Mouse (Mus musculus) hindbrain, embryonic 12.5 days (tissue): ENCODE measurements around the gene Clk1. TPM values are rescaled to one million over a fixed set of nuclear protein-coding genes. Genes with fewer than 3 reads are reported as not detected.
A peak's percentile ranks its signal among the peaks of the same experiment; 100 is the strongest.

Experiments
- ATAC-seq: fragments of 200-750 bp; cut with Nextera tagmentation; 2 replicates; pipeline ENCODE4 v1.8.0; 2017; ENCODE audit warnings: moderate TSS enrichment; ENCODE audit not compliant: low FRiP score
- H3K27ac ChIP-seq: fragments of 300-500 bp; sonication (generic); 2 replicates; pipeline ENCODE4 v1.5.1; 2016; ENCODE audit warnings: mild to moderate bottlenecking
- H3K27me3 ChIP-seq: fragments of 300-500 bp; sonication (generic); 2 replicates; pipeline ENCODE4 v1.6.1; 2016; ENCODE audit warnings: mild to moderate bottlenecking
- H3K36me3 ChIP-seq: fragments of 300-500 bp; sonication (generic); 2 replicates; pipeline ENCODE4 v1.6.1; 2016; ENCODE audit warnings: mild to moderate bottlenecking
- H3K4me1 ChIP-seq: fragments of 300-500 bp; sonication (generic); 2 replicates; pipeline ENCODE4 v1.6.1; 2016
- H3K4me2 ChIP-seq: fragments of 300-500 bp; sonication (generic); replicated peaks from 2 replicates; pipeline ENCODE4 v1.6.1; 2016; ENCODE audit warnings: mild to moderate bottlenecking
- H3K4me3 ChIP-seq: fragments of 300-500 bp; sonication (generic); 2 replicates; pipeline ENCODE4 v1.5.1; 2016; ENCODE audit warnings: mild to moderate bottlenecking
- H3K9ac ChIP-seq: fragments of 300-500 bp; sonication (generic); 2 replicates; pipeline ENCODE4 v1.6.1; 2016; ENCODE audit warnings: mild to moderate bottlenecking, moderate library complexity
- H3K9me3 ChIP-seq: fragments of 300-500 bp; sonication (generic); replicated peaks from 2 replicates; pipeline ENCODE4 v1.6.1; 2016; ENCODE audit warnings: mild to moderate bottlenecking
- WGBS: fragments of 180-500 bp; shearing (Covaris S2); methylation state at CpG from one replicate; pipeline ENCODE4 v1.1.7; 2016; 5-methylcytosine and 5-hydroxymethylcytosine counted together
- polyA plus RNA-seq: library from polyadenylated mRNA; unstranded; fragments of >200 nt; fragmentation: Nextera tagmentation; extraction: Ambion mirVana; gene quantifications from 2 replicates; pipeline ENCODE4 v1.2.1, GENCODE M21; 2016

Clk1 gene
- polyA plus RNA-seq, 1 experiment from 2014 or later, result 182 TPM

DNA sequence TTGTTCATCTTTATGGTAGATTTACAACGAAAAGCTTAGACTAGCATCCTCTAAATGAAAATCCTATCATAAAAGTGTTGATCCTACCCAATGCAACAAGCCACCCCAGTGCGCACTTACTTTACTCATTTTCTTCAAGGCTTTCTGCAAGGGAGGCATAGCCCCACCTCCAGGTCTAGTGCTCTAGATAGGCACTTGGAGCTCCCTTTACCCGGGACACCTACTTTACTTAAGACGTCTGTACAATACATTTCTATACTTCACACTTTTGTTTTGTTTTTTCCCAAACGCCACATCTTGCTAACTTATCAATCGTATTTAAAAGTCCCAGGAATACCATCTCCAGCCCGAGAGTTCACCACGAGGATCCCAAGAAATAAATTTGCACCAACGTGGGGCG lies 20.8 kb upstream of the Clk1 start:
- no peaks in the 10 kb centered on the region for H3K9me3 ChIP-seq
- no peak for ATAC-seq
- H3K9ac ChIP-seq, result peak overlapping the region; percentile 66
- peak overlapping the region; percentile 56 for H3K4me3 ChIP-seq
- WGBS, result 14% methylated on average over 10 of the region's 10 CpGs
- peaks cover 38% of the 10 kb centered on the region for H3K36me3 ChIP-seq
- peaks cover 21% of the 10 kb centered on the region for H3K4me1 ChIP-seq
- peak overlapping the region; percentile 67 for H3K4me2 ChIP-seq
- H3K27ac ChIP-seq, result peak overlapping the region; percentile 83
- H3K27me3 ChIP-seq, result no peaks in the 10 kb centered on the region

DNA sequence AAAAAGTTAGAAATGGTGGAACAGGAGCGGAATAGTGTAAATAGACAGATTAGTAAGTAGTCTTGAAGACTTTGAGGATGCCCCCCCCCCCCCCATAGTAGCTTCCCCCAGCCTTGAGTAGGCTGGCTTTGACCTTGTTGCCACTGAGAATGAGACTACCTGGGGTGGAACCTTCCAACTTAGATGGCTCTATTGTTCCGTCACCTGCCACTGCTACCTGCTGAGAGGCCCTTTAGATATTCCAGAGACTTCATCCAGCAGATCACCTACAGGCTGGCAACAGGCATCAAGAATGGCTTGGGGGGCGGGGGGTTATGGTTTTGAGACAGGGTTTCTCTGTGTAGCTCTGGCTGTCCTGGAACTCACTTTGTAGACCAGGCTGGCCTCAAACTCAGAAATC lies 685 bp upstream of the Clk1 start:
- no peak overlapping the region for H3K27ac ChIP-seq
- H3K27me3 ChIP-seq, result no peaks in the 10 kb centered on the region
- no peak overlapping the region for H3K9ac ChIP-seq
- H3K4me3 ChIP-seq, result no peak overlapping the region
- peaks cover 15% of the 10 kb centered on the region for H3K36me3 ChIP-seq
- H3K4me2 ChIP-seq, result no peak overlapping the region
- no peak for ATAC-seq
- H3K9me3 ChIP-seq, result no peaks in the 10 kb centered on the region
- H3K4me1 ChIP-seq, result peaks cover 20% of the 10 kb centered on the region
- WGBS, result 76% methylated on average over 3 of the region's 3 CpGs

DNA sequence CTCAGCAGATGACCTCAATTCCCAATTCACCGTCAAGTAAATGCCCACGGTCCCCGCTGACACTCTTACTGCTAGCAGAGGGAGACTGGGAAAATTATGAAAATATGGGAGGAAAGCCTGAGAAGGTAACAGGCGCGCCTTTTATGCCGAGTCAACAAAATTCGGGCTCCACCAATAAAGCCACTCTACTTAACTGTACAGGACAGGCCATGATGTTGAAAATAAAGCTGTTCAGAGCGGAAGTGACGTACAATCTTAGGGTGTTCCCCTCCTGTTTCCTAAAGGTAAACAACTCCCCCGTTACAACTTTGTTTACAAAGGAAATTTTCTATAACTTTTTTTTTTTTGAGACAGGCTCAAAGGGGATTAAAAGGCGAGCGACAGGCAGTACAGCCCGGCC lies 987 bp downstream of the Clk1 start:
- H3K27ac ChIP-seq, result peak overlapping the region; percentile 99; the same call in 1 of the 2 replicates
- peak overlapping the region; percentile 72 for H3K4me2 ChIP-seq
- H3K9me3 ChIP-seq, result no peaks in the 10 kb centered on the region
- 0 out of 2 replicates have a peak, but pooled peaks have one; percentile 41 for ATAC-seq
- WGBS, result 15% methylated on average over 13 of the region's 13 CpGs
- H3K36me3 ChIP-seq, result peaks cover 31% of the 10 kb centered on the region
- no peaks in the 10 kb centered on the region for H3K27me3 ChIP-seq
- H3K4me1 ChIP-seq, result peaks cover 20% of the 10 kb centered on the region
- peak overlapping the region; percentile 100 for H3K9ac ChIP-seq
- peak overlapping the region; percentile 100 for H3K4me3 ChIP-seq

DNA sequence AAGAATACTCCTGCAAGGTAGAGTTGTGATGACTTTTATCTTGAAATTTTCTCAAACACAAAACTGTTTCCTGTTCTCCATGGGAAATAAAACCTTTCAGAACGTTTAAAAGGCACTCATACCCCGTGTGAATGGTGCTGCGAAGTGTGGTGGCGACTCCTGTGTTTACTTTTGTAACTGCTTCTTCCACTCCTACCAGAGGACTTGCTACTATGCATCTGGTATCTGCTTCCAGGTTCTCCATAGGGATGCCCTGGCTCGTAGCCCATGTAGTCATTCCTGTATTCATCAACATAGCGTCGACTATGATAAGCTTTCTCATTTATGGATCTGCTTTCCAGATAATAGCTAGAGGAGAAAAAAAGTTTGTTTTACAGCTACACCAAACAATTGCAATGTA lies 2.9 kb downstream of the Clk1 start:
- no peak for ATAC-seq
- WGBS, result 82% methylated on average over 7 of the region's 7 CpGs
- H3K9me3 ChIP-seq, result no peaks in the 10 kb centered on the region
- peaks cover 20% of the 10 kb centered on the region for H3K4me1 ChIP-seq
- H3K4me3 ChIP-seq, result no peak overlapping the region
- H3K9ac ChIP-seq, result no peak overlapping the region
- no peaks in the 10 kb centered on the region for H3K27me3 ChIP-seq
- H3K27ac ChIP-seq, result no peak overlapping the region
- 0 out of 2 replicates have a peak overlapping the region, but pooled peaks have one; percentile 8 for H3K4me2 ChIP-seq
- H3K36me3 ChIP-seq, result peaks cover 48% of the 10 kb centered on the region

DNA sequence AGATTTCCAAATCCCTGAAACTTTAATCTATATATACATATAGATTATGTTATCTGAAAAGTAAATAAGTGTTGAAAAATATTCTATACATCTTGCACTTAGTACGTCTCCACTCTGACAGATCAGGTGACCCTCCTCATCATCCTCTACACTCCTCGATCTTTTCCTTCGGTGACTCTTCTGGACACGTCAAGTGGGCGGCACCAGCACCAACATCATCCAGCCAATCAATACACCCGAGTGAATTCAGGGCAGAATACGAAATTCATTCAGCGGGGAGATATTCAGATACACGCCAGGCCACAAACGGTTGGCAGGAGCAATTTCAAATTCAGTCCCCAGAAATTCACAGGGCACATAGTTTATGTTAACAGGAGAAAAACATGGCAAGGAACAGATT lies 3.8 kb downstream of the Clk1 start:
- H3K36me3 ChIP-seq, result peaks cover 55% of the 10 kb centered on the region
- no peak for ATAC-seq
- peaks cover 20% of the 10 kb centered on the region for H3K4me1 ChIP-seq
- no peak overlapping the region for H3K27ac ChIP-seq
- no peak overlapping the region for H3K4me2 ChIP-seq
- WGBS, result 89% methylated on average over 10 of the region's 10 CpGs
- H3K9me3 ChIP-seq, result no peaks in the 10 kb centered on the region
- no peaks in the 10 kb centered on the region for H3K27me3 ChIP-seq
- H3K9ac ChIP-seq, result no peak overlapping the region
- no peak overlapping the region for H3K4me3 ChIP-seq

DNA sequence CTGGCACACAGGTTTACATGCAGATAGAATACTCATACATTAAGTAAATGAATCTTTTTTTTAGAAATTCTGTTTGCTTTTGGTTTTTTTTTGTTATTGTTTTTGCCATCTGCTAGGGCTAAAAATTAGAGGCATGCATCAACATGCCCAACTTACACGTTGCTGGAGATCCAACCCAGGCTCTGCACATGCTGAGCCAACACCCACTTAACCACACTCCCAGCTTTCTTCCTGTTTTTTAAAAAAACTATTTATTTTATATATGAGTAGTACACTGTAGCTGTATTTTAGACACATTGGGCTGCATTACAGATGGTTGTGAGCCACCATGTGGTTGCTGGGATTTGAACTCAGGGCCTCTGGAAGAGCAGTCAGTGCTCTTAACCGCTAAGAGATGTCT lies 7.8 kb downstream of the Clk1 start:
- Histone ChIP-seq H3K4me2 (no peak overlapping the region), H3K4me3 (no peak overlapping the region), H3K9me3 (no peaks in the 10 kb centered on the region), H3K4me1 (peaks cover 2% of the 10 kb centered on the region), H3K27ac (no peak overlapping the region), H3K36me3 (peaks cover 85% of the 10 kb centered on the region), H3K27me3 (no peaks in the 10 kb centered on the region), H3K9ac (no peak overlapping the region)
- WGBS, result 91% methylated on average over 2 of the region's 2 CpGs
- ATAC-seq, result no peak

DNA sequence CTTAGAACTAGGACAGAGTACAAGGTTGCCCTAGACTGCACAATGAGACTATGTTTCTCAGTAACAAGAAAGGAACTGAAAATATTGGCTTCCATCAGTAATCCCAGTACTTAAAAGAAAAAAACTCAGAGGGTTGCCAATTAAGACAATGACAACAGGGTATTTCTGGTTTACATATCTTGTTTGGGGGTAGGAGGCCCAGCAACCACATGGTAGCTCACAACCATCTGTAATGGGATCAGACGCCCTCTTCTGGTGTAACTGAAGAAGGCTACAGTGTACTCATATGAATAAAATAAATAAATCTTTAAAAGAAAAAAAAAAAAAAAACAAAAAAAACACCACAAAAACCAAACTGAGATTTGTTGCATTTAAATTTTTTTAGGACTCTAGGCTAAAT lies 8.4 kb downstream of the Clk1 start:
- H3K27me3 ChIP-seq, result no peaks in the 10 kb centered on the region
- 30% methylated on average over 1 of the region's 1 CpGs for WGBS
- H3K4me2 ChIP-seq, result no peak overlapping the region
- H3K27ac ChIP-seq, result no peak overlapping the region
- no peak overlapping the region for H3K9ac ChIP-seq
- no peaks in the 10 kb centered on the region; the same call in 1 of the 2 replicates for H3K4me1 ChIP-seq
- peaks cover 88% of the 10 kb centered on the region for H3K36me3 ChIP-seq
- H3K9me3 ChIP-seq, result no peaks in the 10 kb centered on the region
- no peak for ATAC-seq
- H3K4me3 ChIP-seq, result no peak overlapping the region

DNA sequence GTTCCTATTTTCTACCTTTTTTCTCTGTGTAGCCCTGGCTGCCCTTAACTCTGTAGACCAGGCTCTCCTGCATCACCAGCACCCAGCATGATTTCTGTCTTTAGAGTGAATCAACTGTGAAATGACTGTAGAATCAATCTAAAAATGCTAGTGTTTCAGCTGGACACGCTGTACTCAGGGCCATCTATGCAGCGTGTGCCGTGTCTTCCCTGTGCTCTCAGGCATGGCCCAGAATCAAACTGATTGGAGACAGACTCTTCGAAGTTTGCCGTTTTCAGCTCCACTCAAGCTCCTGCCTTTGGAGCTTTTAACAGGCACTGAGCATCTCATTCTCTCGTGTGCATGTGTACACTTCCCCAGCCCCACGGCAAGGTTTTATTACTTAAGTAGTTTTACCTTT lies 13.1 kb downstream of the Clk1 start:
- WGBS, result 91% methylated on average over 7 of the region's 7 CpGs
- H3K4me1 ChIP-seq, result no peaks in the 10 kb centered on the region
- H3K27me3 ChIP-seq, result no peaks in the 10 kb centered on the region
- H3K4me3 ChIP-seq, result no peak overlapping the region
- no peak for ATAC-seq
- H3K9ac ChIP-seq, result no peak overlapping the region
- H3K27ac ChIP-seq, result no peak overlapping the region
- no peak overlapping the region for H3K4me2 ChIP-seq
- peaks cover 62% of the 10 kb centered on the region for H3K36me3 ChIP-seq
- no peaks in the 10 kb centered on the region for H3K9me3 ChIP-seq

DNA sequence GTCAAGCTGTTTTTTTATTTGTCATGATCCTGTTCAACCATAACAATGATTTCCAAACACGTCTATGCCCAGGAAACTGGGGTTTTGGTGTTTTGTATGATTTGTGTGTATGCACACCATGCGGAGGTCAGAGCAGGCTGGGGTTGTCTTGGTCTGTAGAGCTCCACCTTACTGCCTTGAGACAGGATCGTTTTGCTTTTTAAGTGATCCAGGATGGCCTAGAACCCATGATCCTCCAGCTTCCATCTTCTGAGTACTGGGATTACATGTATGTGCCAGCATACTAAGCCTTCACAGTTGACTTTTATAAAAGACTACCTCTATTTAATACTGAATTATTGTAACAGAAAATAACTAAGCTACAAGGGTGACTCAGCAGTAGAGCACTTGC lies 13.7 kb downstream of the Clk1 start:
- Histone ChIP-seq H3K36me3 (peaks cover 62% of the 10 kb centered on the region), H3K27ac (no peak overlapping the region), H3K9me3 (no peaks in the 10 kb centered on the region), H3K4me2 (no peak overlapping the region), H3K4me1 (no peaks in the 10 kb centered on the region), H3K27me3 (no peaks in the 10 kb centered on the region), H3K4me3 (no peak overlapping the region), H3K9ac (no peak overlapping the region)
- 87% methylated on average over 3 of the region's 3 CpGs for WGBS
- ATAC-seq, result no peak

DNA sequence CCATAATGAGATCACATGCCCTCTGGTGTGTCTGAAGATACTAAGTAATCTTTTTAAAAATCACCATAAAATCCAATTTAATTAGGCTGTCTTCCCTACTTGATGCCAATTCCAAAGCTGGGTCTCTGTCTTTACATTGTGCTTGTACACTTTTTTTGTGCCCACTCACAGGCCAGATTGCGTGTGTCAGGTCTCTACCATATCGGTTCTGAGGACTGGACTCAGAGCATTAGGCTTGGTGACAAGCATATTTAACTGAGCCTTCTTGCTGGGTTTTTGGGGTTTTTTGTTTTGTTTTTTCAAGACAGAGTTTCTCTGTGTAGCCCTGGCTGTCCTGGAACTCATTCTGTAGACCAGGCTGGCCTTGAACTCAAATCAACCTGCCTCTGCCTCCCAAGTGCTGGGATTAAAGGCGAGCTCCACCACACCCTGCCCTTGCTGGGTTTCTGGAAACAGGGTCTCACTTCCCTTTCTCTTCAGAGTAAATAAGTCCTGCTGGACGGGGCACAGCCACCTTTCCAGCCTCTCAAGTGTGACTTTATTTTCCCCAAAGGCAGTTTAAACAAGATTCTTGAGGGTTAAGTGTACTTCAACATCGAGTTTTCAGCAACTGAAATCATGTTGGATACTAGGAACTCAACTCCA lies 14.2 kb downstream of the Clk1 start:
- no peak overlapping the region for H3K27ac ChIP-seq
- ATAC-seq, result no peak
- H3K4me2 ChIP-seq, result no peak overlapping the region
- H3K4me1 ChIP-seq, result no peaks in the 10 kb centered on the region
- H3K36me3 ChIP-seq, result peaks cover 62% of the 10 kb centered on the region
- H3K9ac ChIP-seq, result no peak overlapping the region
- no peak overlapping the region for H3K4me3 ChIP-seq
- no peaks in the 10 kb centered on the region for H3K9me3 ChIP-seq
- H3K27me3 ChIP-seq, result no peaks in the 10 kb centered on the region
- WGBS, result 82% methylated on average over 5 of the region's 5 CpGs

DNA sequence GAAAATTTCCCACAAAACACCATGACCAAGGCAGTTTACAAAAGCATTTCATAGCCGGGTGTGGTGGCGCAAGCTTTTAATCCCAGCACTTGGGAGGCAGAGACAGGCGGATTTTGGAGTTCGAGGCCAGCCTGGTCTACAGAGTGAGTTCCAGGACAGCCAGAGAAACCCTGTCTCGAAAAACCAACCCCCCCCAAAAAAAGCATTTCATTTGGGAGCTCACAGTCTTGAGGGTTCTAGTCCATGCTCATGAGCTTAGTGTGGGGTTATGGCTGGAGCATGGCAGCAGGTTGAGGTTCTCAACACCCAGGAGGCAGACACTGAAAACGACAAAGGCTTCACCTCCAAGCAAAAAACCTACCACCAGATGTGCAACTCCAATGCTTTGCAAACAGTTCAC lies 15.7 kb downstream of the Clk1 start:
- Histone ChIP-seq H3K27ac (no peak overlapping the region), H3K27me3 (no peaks in the 10 kb centered on the region), H3K9ac (no peak overlapping the region), H3K36me3 (peaks cover 60% of the 10 kb centered on the region), H3K4me3 (no peak overlapping the region), H3K4me1 (no peaks in the 10 kb centered on the region), H3K9me3 (no peaks in the 10 kb centered on the region), H3K4me2 (no peak overlapping the region)
- ATAC-seq, result no peak
- WGBS, result 83% methylated on average over 6 of the region's 6 CpGs

DNA sequence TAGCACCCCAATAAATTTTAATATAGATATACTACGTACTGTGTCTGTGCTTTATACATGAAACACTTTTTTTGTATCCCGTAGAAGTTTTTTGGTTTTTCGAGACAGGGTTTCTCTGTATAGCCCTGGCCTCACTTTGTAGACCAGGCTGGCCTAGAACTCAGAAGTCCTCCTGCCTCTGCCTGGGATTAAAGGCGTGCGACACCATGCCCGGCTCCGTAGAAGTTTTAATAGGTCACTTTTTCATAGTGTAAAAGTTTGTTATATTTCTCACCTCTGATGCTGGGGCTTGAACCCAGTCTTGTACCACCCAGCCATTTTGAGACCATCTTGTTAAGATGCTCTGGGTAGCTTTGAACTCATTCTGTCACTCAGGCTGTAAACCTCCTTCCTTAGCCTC lies 16.5 kb downstream of the Clk1 start:
- Histone ChIP-seq H3K27ac (no peak overlapping the region), H3K4me2 (no peak overlapping the region), H3K4me1 (no peaks in the 10 kb centered on the region), H3K9ac (no peak overlapping the region), H3K36me3 (peaks cover 60% of the 10 kb centered on the region), H3K4me3 (no peak overlapping the region), H3K27me3 (no peaks in the 10 kb centered on the region), H3K9me3 (no peaks in the 10 kb centered on the region)
- WGBS, result 97% methylated on average over 7 of the region's 7 CpGs
- no peak for ATAC-seq

DNA sequence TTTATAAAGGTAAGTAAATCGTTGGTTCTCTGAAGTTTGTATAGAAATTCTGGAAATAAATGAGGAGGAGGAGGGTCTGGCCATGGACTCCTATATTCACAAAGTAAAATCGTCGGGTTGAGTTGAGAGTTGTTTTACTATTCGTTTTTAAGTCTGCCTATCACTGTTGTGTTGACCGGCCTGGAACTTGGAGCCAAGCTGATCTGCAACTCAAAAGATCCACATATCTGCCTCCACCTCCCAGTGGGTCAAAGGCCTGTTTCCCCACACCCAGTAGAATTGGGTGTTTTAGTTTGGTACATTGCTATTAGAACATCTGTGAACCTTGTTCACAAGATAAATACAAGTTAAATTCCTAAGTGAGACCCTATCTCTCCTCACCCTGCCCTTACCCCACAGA lies 20.1 kb downstream of the Clk1 start:
- no peaks in the 10 kb centered on the region for H3K27me3 ChIP-seq
- peaks cover 69% of the 10 kb centered on the region for H3K36me3 ChIP-seq
- no peak overlapping the region for H3K4me3 ChIP-seq
- ATAC-seq, result no peak
- H3K4me2 ChIP-seq, result no peak overlapping the region
- 97% methylated on average over 5 of the region's 5 CpGs for WGBS
- no peaks in the 10 kb centered on the region for H3K9me3 ChIP-seq
- H3K27ac ChIP-seq, result no peak overlapping the region
- H3K4me1 ChIP-seq, result no peaks in the 10 kb centered on the region
- H3K9ac ChIP-seq, result no peak overlapping the region
